ENCODE assay signal across 8 mouse cellular contexts in genomic region chr11:23008824-23009200, GRCm38 (mm10). TPM values are rescaled to one million over a fixed set of nuclear protein-coding genes. Genes with fewer than 3 reads are reported as not detected.
DNase-seq lines count a peak whose midpoint lies in the region; ATAC-seq and TF ChIP-seq lines count a peak whose summit lies in the region.

No protein-coding gene starts in this region.

- H3K4me2 ChIP-seq in embryonic facial prominence, embryonic 12.5 days (replicated peaks), result peak overlapping the region; percentile 73
- peak overlapping the region; percentile 58 for H3K4me2 ChIP-seq in hindbrain, postnatal 0 days (ENCODE audit: low read depth, low read length)
- H3K4me2 ChIP-seq in midbrain, embryonic 16.5 days (ENCODE audit: low read length), result peak overlapping the region; percentile 78

- H3K27ac ChIP-seq in layer of hippocampus, adult 2 months, result peak overlapping the region; percentile 91
- no peak overlapping the region for H3K27ac ChIP-seq in embryonic facial prominence, embryonic 12.5 days
- peak overlapping the region; percentile 95; the same call in 1 of the 2 replicates for H3K27ac ChIP-seq in hindbrain, postnatal 0 days
- no peak overlapping the region; the same call in 1 of the 2 replicates for H3K27ac ChIP-seq in midbrain, embryonic 16.5 days (ENCODE audit: low read length)

- no peaks in the 10 kb centered on the region for H3K4me1 ChIP-seq in embryonic facial prominence, embryonic 12.5 days
- H3K4me1 ChIP-seq in hindbrain, postnatal 0 days (ENCODE audit: insufficient read depth, low read length), result no peaks in the 10 kb centered on the region
- H3K4me1 ChIP-seq in midbrain, embryonic 16.5 days (ENCODE audit: control insufficient read depth, insufficient read depth, low read length), result peaks cover 6% of the 10 kb centered on the region; the same call in 1 of the 2 replicates

- 43% methylated on average over 4 of the region's 4 CpGs for WGBS in embryonic facial prominence, embryonic 12.5 days
- 27% methylated on average over 4 of the region's 4 CpGs for WGBS in hindbrain, postnatal 0 days
- WGBS in midbrain, embryonic 16.5 days, result 36% methylated on average over 4 of the region's 4 CpGs

- peak overlapping the region; percentile 74 for H3K4me3 ChIP-seq in layer of hippocampus, adult 2 months
- peak overlapping the region; percentile 58 for H3K4me3 ChIP-seq in embryonic facial prominence, embryonic 12.5 days
- peak overlapping the region; percentile 57 for H3K4me3 ChIP-seq in hindbrain, postnatal 0 days (ENCODE audit: low read length)
- peak overlapping the region; percentile 59 for H3K4me3 ChIP-seq in midbrain, embryonic 16.5 days (ENCODE audit: low read depth, low read length)

- no peaks in the 10 kb centered on the region for H3K9me3 ChIP-seq in embryonic facial prominence, embryonic 12.5 days
- H3K9me3 ChIP-seq in hindbrain, postnatal 0 days (ENCODE audit: low read length), result no peaks in the 10 kb centered on the region
- no peaks in the 10 kb centered on the region for H3K9me3 ChIP-seq in midbrain, embryonic 16.5 days (replicated peaks; ENCODE audit: control insufficient read depth, low read length, poor library complexity, severe bottlenecking)

- peak overlapping the region; percentile 66; the same call in 1 of the 2 replicates for H3K9ac ChIP-seq in embryonic facial prominence, embryonic 12.5 days
- H3K9ac ChIP-seq in hindbrain, postnatal 0 days (replicated peaks; ENCODE audit: low read length), result peak overlapping the region; percentile 59; the same call in 1 of the 2 replicates
- H3K9ac ChIP-seq in midbrain, embryonic 16.5 days (ENCODE audit: low read depth, low read length), result peak overlapping the region; percentile 75

- H3K36me3 ChIP-seq in embryonic facial prominence, embryonic 12.5 days, result peaks cover 7% of the 10 kb centered on the region
- H3K36me3 ChIP-seq in hindbrain, postnatal 0 days (ENCODE audit: insufficient read depth, low read length), result peaks cover 5% of the 10 kb centered on the region; the same call in 1 of the 2 replicates
- H3K36me3 ChIP-seq in midbrain, embryonic 16.5 days (ENCODE audit: control insufficient read depth, insufficient read depth, low read length), result peaks cover 7% of the 10 kb centered on the region

- no peaks in the 10 kb centered on the region for H3K27me3 ChIP-seq in embryonic facial prominence, embryonic 12.5 days
- H3K27me3 ChIP-seq in hindbrain, postnatal 0 days (ENCODE audit: insufficient read depth, low read length), result no peaks in the 10 kb centered on the region
- H3K27me3 ChIP-seq in midbrain, embryonic 16.5 days (ENCODE audit: control insufficient read depth, insufficient read depth, low read depth, low read length), result no peaks in the 10 kb centered on the region

- no peak for TF ChIP-seq CTCF in layer of hippocampus, adult 2 months (conservative IDR thresholded peaks at IDR 0.05)
- TF ChIP-seq CTCF in hindbrain, postnatal 0 days (IDR thresholded peaks at IDR 0.05; ENCODE audit: low read depth), result no peak

- ATAC-seq in embryonic facial prominence, embryonic 12.5 days (ENCODE audit: insufficient number of reproducible peaks, insufficient read depth, low FRiP score, low TSS enrichment), result no peak
- ATAC-seq in hindbrain, postnatal 0 days, result no peak
- ATAC-seq in midbrain, embryonic 16.5 days, result no peak

- no peak for DNase-seq in layer of hippocampus, adult 2 months (ENCODE audit: low spot score in 2 of 2)
- no peak for DNase-seq in layer of hippocampus, adult 9-11 months
- DNase-seq in hindbrain, postnatal 0 days (ENCODE audit: low spot score), result no peak
- DNase-seq in frontal cortex, postnatal 10 days (ENCODE audit: low spot score in 2 of 2), result no peak
- DNase-seq in gastrocnemius, postnatal 4 days (ENCODE audit: low spot score in 2 of 2), result no peak
- no peak for DNase-seq in urinary bladder, adult 2 months (ENCODE audit: low spot score)

RNA-seq across cellular contexts. Expression of gene Fam161a, which starts 1.5 kb away (rescaled TPM):
- 1 to 10 TPM; 4.6 to 5.2 TPM for total RNA-seq in layer of hippocampus, adult 2 months (2021)
- 4.7 and 5.5 TPM in 2 replicates for polyA plus RNA-seq in embryonic facial prominence, embryonic 12.5 days (2016; fragmentation: Nextera tagmentation; extraction: Ambion mirVana)
- total RNA-seq in hindbrain, postnatal 0 days (2014; rRNA removed), result 2.9 and 10.7 TPM in 2 replicates
- 4.9 and 6.8 TPM in 2 replicates for polyA plus RNA-seq in hindbrain, postnatal 0 days (2015; fragmentation: Nextera tagmentation; extraction: Ambion mirVana)
- polyA plus RNA-seq in midbrain, embryonic 16.5 days (2015; fragmentation: Nextera tagmentation; extraction: Ambion mirVana), result 5.4 and 6.7 TPM in 2 replicates
- 1 to 10 TPM; 3.1 to 4.0 TPM for total RNA-seq in gastrocnemius, postnatal 4 days (2021)
- polyA plus RNA-seq in urinary bladder, adult 2 months (2012; rRNA removed), result 14.9 and 17.4 TPM in 2 replicates

RNA-seq across cellular contexts. Expression of gene Cct4, which starts 18.5 kb away (rescaled TPM):
- 100 to 1,000 TPM; 100 TPM for total RNA-seq in layer of hippocampus, adult 2 months (2021)
- polyA plus RNA-seq in embryonic facial prominence, embryonic 12.5 days (2016; fragmentation: Nextera tagmentation; extraction: Ambion mirVana), result 328 and 333 TPM in 2 replicates
- 128 and 143 TPM in 2 replicates for total RNA-seq in hindbrain, postnatal 0 days (2014; rRNA removed)
- 219 and 220 TPM in 2 replicates for polyA plus RNA-seq in hindbrain, postnatal 0 days (2015; fragmentation: Nextera tagmentation; extraction: Ambion mirVana)
- polyA plus RNA-seq in midbrain, embryonic 16.5 days (2015; fragmentation: Nextera tagmentation; extraction: Ambion mirVana), result 276 and 291 TPM in 2 replicates
- total RNA-seq in gastrocnemius, postnatal 4 days (2021), result 100 to 1,000 TPM; 146 to 158 TPM
- 96.2 and 112 TPM in 2 replicates for polyA plus RNA-seq in urinary bladder, adult 2 months (2012; rRNA removed)

RNA-seq across cellular contexts. Expression of gene Commd1, which starts 26.6 kb away (rescaled TPM):
- 10 to 100 TPM; 51.2 to 60.4 TPM for total RNA-seq in layer of hippocampus, adult 2 months (2021)
- 358 and 366 TPM in 2 replicates for polyA plus RNA-seq in embryonic facial prominence, embryonic 12.5 days (2016; fragmentation: Nextera tagmentation; extraction: Ambion mirVana)
- 11.6 and 15.5 TPM in 2 replicates for total RNA-seq in hindbrain, postnatal 0 days (2014; rRNA removed)
- polyA plus RNA-seq in hindbrain, postnatal 0 days (2015; fragmentation: Nextera tagmentation; extraction: Ambion mirVana), result 242 and 247 TPM in 2 replicates
- polyA plus RNA-seq in midbrain, embryonic 16.5 days (2015; fragmentation: Nextera tagmentation; extraction: Ambion mirVana), result 248 and 268 TPM in 2 replicates
- 100 to 1,000 TPM; 139 to 159 TPM for total RNA-seq in gastrocnemius, postnatal 4 days (2021)
- 68.5 and 79.7 TPM in 2 replicates for polyA plus RNA-seq in urinary bladder, adult 2 months (2012; rRNA removed)

RNA-seq across cellular contexts. Expression of gene Gm28048, which starts 26.9 kb away (rescaled TPM):
- total RNA-seq in layer of hippocampus, adult 2 months (2021), result 10 to 100 TPM in 1 of 2 experiments, 1 to 10 TPM in 1; 9.3 to 11.1 TPM
- 7.5 and 9.4 TPM in 2 replicates for polyA plus RNA-seq in embryonic facial prominence, embryonic 12.5 days (2016; fragmentation: Nextera tagmentation; extraction: Ambion mirVana)
- total RNA-seq in hindbrain, postnatal 0 days (2014; rRNA removed), result not detected in 2 replicates
- 3.2 and 3.4 TPM in 2 replicates for polyA plus RNA-seq in hindbrain, postnatal 0 days (2015; fragmentation: Nextera tagmentation; extraction: Ambion mirVana)
- 2.9 and 5.7 TPM in 2 replicates for polyA plus RNA-seq in midbrain, embryonic 16.5 days (2015; fragmentation: Nextera tagmentation; extraction: Ambion mirVana)
- total RNA-seq in gastrocnemius, postnatal 4 days (2021), result 1 to 10 TPM; 5.5 to 6.5 TPM
- polyA plus RNA-seq in urinary bladder, adult 2 months (2012; rRNA removed), result 7.6 and 7.9 TPM in 2 replicates

RNA-seq across cellular contexts. Expression of gene Zrsr1, which starts 37.0 kb away (rescaled TPM):
- total RNA-seq in layer of hippocampus, adult 2 months (2021), result 10 to 100 TPM; 67.3 to 67.9 TPM
- 3.6 and 4.7 TPM in 2 replicates for polyA plus RNA-seq in embryonic facial prominence, embryonic 12.5 days (2016; fragmentation: Nextera tagmentation; extraction: Ambion mirVana)
- 16.7 and 20.6 TPM in 2 replicates for total RNA-seq in hindbrain, postnatal 0 days (2014; rRNA removed)
- polyA plus RNA-seq in hindbrain, postnatal 0 days (2015; fragmentation: Nextera tagmentation; extraction: Ambion mirVana), result 8.4 and 9.1 TPM in 2 replicates
- polyA plus RNA-seq in midbrain, embryonic 16.5 days (2015; fragmentation: Nextera tagmentation; extraction: Ambion mirVana), result 6.1 and 7.1 TPM in 2 replicates
- 10 to 100 TPM in 1 of 2 experiments, 1 to 10 TPM in 1; 9.2 to 11.4 TPM for total RNA-seq in gastrocnemius, postnatal 4 days (2021)
- 20.5 and 27.6 TPM in 2 replicates for polyA plus RNA-seq in urinary bladder, adult 2 months (2012; rRNA removed)

Comparison
In these comparisons a context has a peak if more than half of its experiments do, and no peak if none do; other contexts are left out.
1. H3K27ac ChIP-seq: peak in layer of hippocampus, adult 2 months (single experiment) and hindbrain, postnatal 0 days (single experiment); none in embryonic facial prominence, embryonic 12.5 days (single experiment) and midbrain, embryonic 16.5 days (single experiment).
2. Peak in every context shown above with its lines, with median percentiles within 50 percentile points of each other: H3K4me3 ChIP-seq, H3K4me2 ChIP-seq and H3K9ac ChIP-seq.